Mouse (Mus musculus): ENCODE measurements at regions not wholly inside any gene's neighbourhood (a gene's known extent, or its start where the extent isn't known, plus 50 kb on each side); places are given as distances from the start of the nearest gene placed in this dataset.

DNA sequence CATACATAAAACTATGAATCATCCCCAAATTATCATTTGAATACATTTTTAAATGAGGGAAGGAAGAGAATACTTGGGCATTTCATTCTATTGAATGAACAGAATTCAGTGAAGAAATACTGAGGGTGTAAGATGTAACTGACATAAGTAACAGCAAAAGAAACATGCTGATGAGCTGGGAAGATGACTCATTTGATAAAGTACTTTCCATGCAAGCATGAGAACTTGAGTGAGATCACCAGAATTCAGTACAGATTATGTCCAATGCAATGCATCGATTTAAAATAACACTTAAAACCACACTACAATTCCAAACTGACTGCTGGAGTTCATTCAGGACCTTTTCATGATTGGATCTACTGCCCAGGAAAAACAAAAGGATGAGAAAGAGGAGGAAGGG is 3467.1 kb upstream of the Gm7489 start:
- no peak for DNase-seq (ENCODE audit: extremely low read depth, insufficient read length, low spot score)

DNA sequence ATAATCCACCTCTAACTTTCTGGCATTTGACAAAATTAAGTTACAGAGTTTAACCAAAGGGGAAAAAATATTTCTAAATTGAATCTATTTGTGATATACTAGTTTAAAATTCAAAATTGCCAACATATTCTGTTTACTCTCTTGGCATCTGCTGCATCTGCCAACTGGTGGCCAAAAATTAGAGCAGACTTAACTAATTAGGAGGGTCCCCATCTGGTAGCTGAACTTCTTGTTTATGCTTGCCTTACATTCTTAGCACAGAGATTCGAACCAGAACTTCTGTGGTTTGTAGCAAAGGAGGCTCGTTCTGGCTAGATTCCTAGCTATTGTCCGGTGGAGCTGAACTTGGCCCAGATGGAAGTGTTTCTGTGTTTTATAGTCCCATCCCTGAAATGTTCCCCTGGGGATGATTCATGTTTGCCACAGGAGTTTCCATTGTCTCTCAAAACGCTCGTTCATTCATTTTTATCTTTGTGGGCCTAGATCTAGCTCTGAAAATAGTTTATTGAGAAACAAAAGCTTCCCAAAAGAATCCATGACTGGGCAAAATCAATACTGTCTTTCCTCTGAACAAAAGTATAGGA is 3461.5 kb upstream of the Gm7489 start:
- DNase-seq (ENCODE audit: extremely low read depth, insufficient read length, low spot score): peak; percentile 4

DNA sequence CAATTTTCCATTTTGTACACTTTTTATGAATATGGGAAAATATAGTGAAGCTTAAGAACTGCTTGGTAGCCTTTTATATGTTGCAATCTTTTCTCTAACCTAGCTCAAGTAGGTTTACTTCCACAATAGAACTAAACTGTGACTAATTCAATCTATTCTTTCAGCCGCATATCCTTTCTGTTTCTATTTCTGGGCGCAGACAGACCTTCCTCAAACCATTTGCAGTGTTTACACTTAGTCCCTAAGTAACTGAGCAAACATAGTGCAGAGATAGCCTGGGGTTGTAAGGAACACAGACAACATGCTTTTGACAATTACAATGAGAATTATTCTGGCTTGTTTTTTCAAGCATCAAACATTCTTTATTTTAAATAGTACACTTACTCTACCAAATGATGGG is 3435.1 kb upstream of the Gm7489 start:
- DNase-seq (ENCODE audit: extremely low read depth, insufficient read length, low spot score): no peak

DNA sequence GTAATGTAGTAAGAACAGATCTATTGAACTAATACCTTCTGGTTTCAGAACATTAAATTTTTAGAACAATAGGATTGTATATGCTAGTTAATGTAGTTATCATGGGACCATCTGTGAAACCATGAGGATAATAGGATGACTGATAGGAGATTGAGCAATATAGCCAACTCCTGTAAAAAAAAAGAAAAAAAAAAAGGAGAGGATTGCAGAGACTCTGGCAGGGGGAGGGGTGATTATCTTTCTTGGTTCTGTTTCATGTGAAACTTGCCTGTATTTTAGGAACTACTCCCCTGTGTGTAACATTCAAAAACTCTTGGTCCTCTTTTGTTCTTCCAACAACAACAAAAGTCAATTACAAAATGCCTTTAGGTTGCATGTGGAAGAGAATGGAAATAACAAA is 3412.1 kb upstream of the Gm7489 start:
- no peak for DNase-seq (ENCODE audit: extremely low read depth, insufficient read length, low spot score)

- DNase-seq (ENCODE audit: extremely low read depth, insufficient read length, low spot score): no peak
Measured at GRCm38 (mm10) chr15:50498716-50499115, 3386.0 kb upstream of the Gm7489 start.

- no peak for DNase-seq (ENCODE audit: extremely low read depth, insufficient read length, low spot score)
Measured at GRCm38 (mm10) chr15:50507999-50508624, 3376.6 kb upstream of the Gm7489 start.

- DNase-seq (ENCODE audit: extremely low read depth, insufficient read length, low spot score): no peak
Measured at GRCm38 (mm10) chr15:50513036-50513435, 3371.7 kb upstream of the Gm7489 start.

DNA sequence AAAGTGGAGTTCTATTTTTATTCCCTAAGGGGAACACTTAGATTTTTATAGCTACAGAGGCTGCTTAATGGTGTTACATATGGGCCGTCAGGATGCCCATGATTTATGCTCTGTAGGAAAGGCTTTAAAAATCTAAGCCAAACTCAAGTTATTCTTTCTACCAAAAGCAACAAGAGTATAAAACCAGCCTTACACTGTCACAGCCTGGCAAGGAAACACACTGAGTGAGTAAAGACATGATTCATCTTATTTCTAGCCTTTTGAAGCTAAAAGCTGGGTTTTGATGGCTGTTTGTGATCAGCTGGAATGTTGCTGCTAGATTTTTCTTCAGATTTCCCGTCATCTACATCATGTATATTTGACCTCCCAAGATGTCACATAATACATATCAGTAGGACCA is 3359.9 kb upstream of the Gm7489 start:
- DNase-seq (ENCODE audit: extremely low read depth, insufficient read length, low spot score): no peak

DNA sequence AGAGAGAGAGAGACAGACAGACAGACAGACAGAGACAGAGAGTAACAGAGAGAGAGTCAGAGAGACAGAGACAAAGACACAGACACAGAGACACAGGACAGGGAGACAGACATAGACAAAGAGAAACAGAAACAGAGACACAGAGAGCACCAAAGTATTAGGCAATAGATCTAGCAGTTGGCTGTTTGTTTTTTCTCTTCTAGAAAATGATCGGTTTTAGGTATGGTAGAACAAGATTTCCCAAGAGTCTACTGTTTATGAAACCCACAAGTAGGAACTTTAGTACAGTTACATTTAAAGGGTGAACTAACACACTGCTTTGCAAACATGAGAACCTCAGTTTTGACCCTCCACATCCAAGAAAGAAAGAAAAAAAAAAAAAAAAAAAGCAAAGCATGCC is 3350.2 kb upstream of the Gm7489 start:
- no peak for DNase-seq (ENCODE audit: extremely low read depth, insufficient read length, low spot score)

GRCm38 (mm10) chr15:50563611-50564010 is 3321.1 kb upstream of the Gm7489 start:
- no peak for DNase-seq (ENCODE audit: extremely low read depth, insufficient read length, low spot score)

GRCm38 (mm10) chr15:50580811-50581210 is 3303.9 kb upstream of the Gm7489 start:
- DNase-seq (ENCODE audit: extremely low read depth, insufficient read length, low spot score): no peak

GRCm38 (mm10) chr15:50583951-50584350 is 3300.8 kb upstream of the Gm7489 start:
- DNase-seq (ENCODE audit: extremely low read depth, insufficient read length, low spot score): no peak

GRCm38 (mm10) chr15:50585496-50585895 is 3299.2 kb upstream of the Gm7489 start:
- no peak for DNase-seq (ENCODE audit: extremely low read depth, insufficient read length, low spot score)

Measured in 3134 (cell line).